Mouse (Mus musculus): ENCODE results near the gene 4931400O07Rik. TPM values are rescaled to one million over a fixed set of nuclear protein-coding genes. Genes with fewer than 3 reads are reported as not detected.

Gene 4931400O07Rik
- not detected in 2 replicates for polyA plus RNA-seq (2012; rRNA removed)

DNA sequence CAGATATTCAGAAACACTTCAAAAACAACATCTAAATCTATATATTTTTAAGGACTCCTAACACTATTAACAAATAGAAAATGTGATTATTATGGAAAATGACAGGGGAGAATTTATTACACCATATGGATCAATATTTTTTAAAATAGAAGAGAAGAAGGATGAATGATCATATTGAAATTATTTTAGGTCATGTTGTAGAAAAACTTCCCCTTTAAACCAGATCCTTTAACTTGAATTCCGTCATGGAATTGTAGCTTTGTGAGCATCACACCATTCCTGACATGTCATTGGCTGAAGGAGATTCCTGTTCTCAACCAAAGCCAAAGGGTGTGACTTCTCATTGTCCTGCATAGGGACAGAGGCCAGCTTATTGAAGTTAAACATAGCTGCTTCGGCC, at the start of gene 4931400O07Rik:
4931400O07Rik (plus strand) TSS at position 301 of the 400 bp plus-strand sequence.

Other genes starting within 250 kb of the 4931400O07Rik start
- 0.02 and 0.05 TPM in 2 replicates for gene 4933402E13Rik, start 184.5 kb upstream of the 4931400O07Rik start, polyA plus RNA-seq (2012; rRNA removed)